Mouse (Mus musculus): ENCODE results near the gene Slc22a26. TPM values are rescaled to one million over a fixed set of nuclear protein-coding genes. Genes with fewer than 3 reads are reported as not detected.

Gene Slc22a26
- not detected for polyA plus RNA-seq (2014; fragmentation: Illumina TruSeq; extraction: RNeasy Lipid Tissue Mini Kit (QIAGEN cat#74804); ENCODE audit: low read depth, low replicate concordance)

GRCm38 (mm10) chr19:7802571-7802970, at the start of gene Slc22a26:
Slc22a26 (minus strand) TSS chr19:7802667.

Other genes with a start within 250 kb of the Slc22a26 start
- 12.6 TPM for gene Pla2g16, start 245.2 kb downstream of the Slc22a26 start, polyA plus RNA-seq (2014; fragmentation: Illumina TruSeq; extraction: RNeasy Lipid Tissue Mini Kit (QIAGEN cat#74804); ENCODE audit: low read depth, low replicate concordance)
- gene Lgals12, start 195.5 kb downstream of the Slc22a26 start, polyA plus RNA-seq (2014; fragmentation: Illumina TruSeq; extraction: RNeasy Lipid Tissue Mini Kit (QIAGEN cat#74804); ENCODE audit: low read depth, low replicate concordance), result 49.4 TPM
- not detected for gene Hrasls5, start 190.1 kb downstream of the Slc22a26 start, polyA plus RNA-seq (2014; fragmentation: Illumina TruSeq; extraction: RNeasy Lipid Tissue Mini Kit (QIAGEN cat#74804); ENCODE audit: low read depth, low replicate concordance)
- gene Slc22a19, start 91.4 kb downstream of the Slc22a26 start, polyA plus RNA-seq (2014; fragmentation: Illumina TruSeq; extraction: RNeasy Lipid Tissue Mini Kit (QIAGEN cat#74804); ENCODE audit: low read depth, low replicate concordance), result not detected
- gene Slc22a27, start 163.4 kb upstream of the Slc22a26 start, polyA plus RNA-seq (2014; fragmentation: Illumina TruSeq; extraction: RNeasy Lipid Tissue Mini Kit (QIAGEN cat#74804); ENCODE audit: low read depth, low replicate concordance), result 1.1 TPM

Measured in sigmoid colon, adult 10 weeks (tissue).